Mouse (Mus musculus) liver (tissue): ENCODE data around the gene Pomgnt1.

Experiments
- DNase-seq: peaks from one replicate; pipeline ENCODE4 v3.0.0-alpha.2; 2020; ENCODE audit warnings: mixed read lengths

Pomgnt1 gene

GRCm38 (mm10) chr4:116174466-116175116 is 51.0 kb downstream of the Pomgnt1 start:
- DNase-seq = no peak

- no peak for DNase-seq
These were observed 51.5 kb downstream of the Pomgnt1 start for GRCm38 (mm10) chr4:116175136-116175535.

GRCm38 (mm10) chr4:116175711-116176542 is 52.3 kb downstream of the Pomgnt1 start:
- DNase-seq = no peak

GRCm38 (mm10) chr4:116176543-116176988 is 52.9 kb downstream of the Pomgnt1 start:
- peak; percentile 39 for DNase-seq

- DNase-seq = peak; percentile 30
These were observed 53.5 kb downstream of the Pomgnt1 start for GRCm38 (mm10) chr4:116177140-116177539.

- DNase-seq = no peak
These were observed 58.4 kb downstream of the Pomgnt1 start for GRCm38 (mm10) chr4:116182079-116182478.

- DNase-seq = no peak
These were observed 59.1 kb downstream of the Pomgnt1 start for GRCm38 (mm10) chr4:116182745-116183144.

- DNase-seq = no peak
These were observed 61.4 kb downstream of the Pomgnt1 start for GRCm38 (mm10) chr4:116185083-116185482.

GRCm38 (mm10) chr4:116192286-116192835 is 68.7 kb downstream of the Pomgnt1 start:
- no peak for DNase-seq

GRCm38 (mm10) chr4:116193583-116194383 is 70.1 kb downstream of the Pomgnt1 start:
- peak; percentile 77 for DNase-seq

- DNase-seq = no peak
These were observed 74.8 kb downstream of the Pomgnt1 start for GRCm38 (mm10) chr4:116198422-116198821.

- no peak for DNase-seq
These were observed 80.8 kb downstream of the Pomgnt1 start for GRCm38 (mm10) chr4:116204422-116204821.

GRCm38 (mm10) chr4:116206531-116206930 is 82.9 kb downstream of the Pomgnt1 start:
- no peak for DNase-seq

- no peak for DNase-seq
These were observed 85.3 kb downstream of the Pomgnt1 start for GRCm38 (mm10) chr4:116208891-116209290.
